Mouse (Mus musculus): ENCODE measurements around the gene Ago3. TPM values are rescaled to one million over a fixed set of nuclear protein-coding genes. Genes with fewer than 3 reads are reported as not detected.
A peak's percentile ranks its signal among the peaks of the same experiment; 100 is the strongest.

Ago3 gene
- polyA plus RNA-seq, 1 experiment from 2014 or later, result 17.2 TPM

- Histone ChIP-seq H3K27ac (no peak within 1 kb of the TSS), H3K27me3 (replicated peaks) (peaks cover 23% of the 10 kb centered on the region), H3K4me1 (peaks cover 11% of the 10 kb centered on the region), H3K9ac (peak within 1 kb of the TSS; percentile 78), H3K4me3 (peak within 1 kb of the TSS; percentile 81), H3K4me2 (replicated peaks) (peak within 1 kb of the TSS; percentile 93), H3K9me3 (no peaks in the 10 kb centered on the region), H3K36me3 (peaks cover 26% of the 10 kb centered on the region)
- WGBS, result 1% methylated on average over 80 of the region's 80 CpGs
- peak; percentile 77 for ATAC-seq (ENCODE audit: low FRiP score, low read depth)
These were observed 108.1 kb downstream of the Ago3 start, which contains the start of gene Adprhl2 for GRCm38 (mm10) chr4:126321111-126321853. Adprhl2 (minus strand) TSS chr4:126321703.

- peaks cover 11% of the 10 kb centered on the region for H3K4me1 ChIP-seq
- no peak for ATAC-seq (ENCODE audit: low FRiP score, low read depth)
- H3K9me3 ChIP-seq, result no peaks in the 10 kb centered on the region
- peaks cover 11% of the 10 kb centered on the region for H3K27me3 ChIP-seq (replicated peaks)
- peaks cover 38% of the 10 kb centered on the region for H3K36me3 ChIP-seq
- H3K4me2 ChIP-seq (replicated peaks), result no peak overlapping the region
- no peak overlapping the region for H3K9ac ChIP-seq
- WGBS, result 91% methylated on average over 6 of the region's 6 CpGs
- no peak overlapping the region for H3K27ac ChIP-seq
- no peak overlapping the region for H3K4me3 ChIP-seq
These were observed 109.5 kb downstream of the Ago3 start for GRCm38 (mm10) chr4:126319806-126320205.

- ATAC-seq (ENCODE audit: low FRiP score, low read depth), result no peak
- peaks cover 38% of the 10 kb centered on the region for H3K36me3 ChIP-seq
- no peak overlapping the region for H3K4me2 ChIP-seq (replicated peaks)
- peaks cover 8% of the 10 kb centered on the region for H3K4me1 ChIP-seq
- H3K9ac ChIP-seq, result no peak overlapping the region
- H3K27ac ChIP-seq, result no peak overlapping the region
- WGBS, result 94% methylated on average over 13 of the region's 13 CpGs
- H3K9me3 ChIP-seq, result no peaks in the 10 kb centered on the region
- no peak overlapping the region for H3K4me3 ChIP-seq
- no peaks in the 10 kb centered on the region for H3K27me3 ChIP-seq (replicated peaks)
These were observed 112.8 kb downstream of the Ago3 start for GRCm38 (mm10) chr4:126316443-126317040.

- Histone ChIP-seq H3K27ac (no peak overlapping the region), H3K27me3 (replicated peaks) (no peaks in the 10 kb centered on the region), H3K9ac (no peak overlapping the region), H3K4me1 (peaks cover 7% of the 10 kb centered on the region), H3K36me3 (peaks cover 38% of the 10 kb centered on the region), H3K4me3 (no peak overlapping the region), H3K4me2 (replicated peaks) (no peak overlapping the region), H3K9me3 (no peaks in the 10 kb centered on the region)
- WGBS, result 43% methylated on average over 5 of the region's 5 CpGs
- no peak for ATAC-seq (ENCODE audit: low FRiP score, low read depth)
These were observed 113.4 kb downstream of the Ago3 start for GRCm38 (mm10) chr4:126315931-126316330.

- ATAC-seq (ENCODE audit: low FRiP score, low read depth), result no peak
- Histone ChIP-seq H3K9ac (no peak overlapping the region), H3K4me1 (no peaks in the 10 kb centered on the region), H3K27me3 (replicated peaks) (no peaks in the 10 kb centered on the region), H3K4me2 (replicated peaks) (no peak overlapping the region), H3K36me3 (peaks cover 36% of the 10 kb centered on the region), H3K27ac (no peak overlapping the region), H3K9me3 (no peaks in the 10 kb centered on the region), H3K4me3 (no peak overlapping the region)
- 59% methylated on average over 10 of the region's 10 CpGs for WGBS
These were observed 115.0 kb downstream of the Ago3 start for GRCm38 (mm10) chr4:126314393-126314792.

- no peak overlapping the region for H3K27ac ChIP-seq
- no peak overlapping the region for H3K4me2 ChIP-seq (replicated peaks)
- no peaks in the 10 kb centered on the region for H3K27me3 ChIP-seq (replicated peaks)
- H3K9ac ChIP-seq, result no peak overlapping the region
- WGBS, result 28% methylated on average over 5 of the region's 5 CpGs
- no peak overlapping the region for H3K4me3 ChIP-seq
- no peak for ATAC-seq (ENCODE audit: low FRiP score, low read depth)
- H3K9me3 ChIP-seq, result no peaks in the 10 kb centered on the region
- no peaks in the 10 kb centered on the region for H3K4me1 ChIP-seq
- H3K36me3 ChIP-seq, result peaks cover 31% of the 10 kb centered on the region
These were observed 116.2 kb downstream of the Ago3 start for GRCm38 (mm10) chr4:126313202-126313601.

GRCm38 (mm10) chr4:126311566-126312200 is 117.7 kb downstream of the Ago3 start:
- Histone ChIP-seq H3K9me3 (no peaks in the 10 kb centered on the region), H3K4me2 (replicated peaks) (no peak overlapping the region), H3K27ac (no peak overlapping the region), H3K27me3 (replicated peaks) (no peaks in the 10 kb centered on the region), H3K4me3 (no peak overlapping the region), H3K9ac (no peak overlapping the region), H3K36me3 (peaks cover 16% of the 10 kb centered on the region), H3K4me1 (no peaks in the 10 kb centered on the region)
- ATAC-seq (ENCODE audit: low FRiP score, low read depth), result no peak
- WGBS, result 90% methylated on average over 16 of the region's 16 CpGs

GRCm38 (mm10) chr4:126310344-126310743 is 119.0 kb downstream of the Ago3 start:
- Histone ChIP-seq H3K9me3 (peaks cover 6% of the 10 kb centered on the region), H3K4me1 (no peaks in the 10 kb centered on the region), H3K4me3 (no peak overlapping the region), H3K9ac (no peak overlapping the region), H3K4me2 (replicated peaks) (no peak overlapping the region), H3K36me3 (peaks cover 2% of the 10 kb centered on the region; the same call in 1 of the 2 replicates), H3K27ac (no peak overlapping the region), H3K27me3 (replicated peaks) (no peaks in the 10 kb centered on the region)
- WGBS, result 80% methylated on average over 7 of the region's 7 CpGs
- no peak for ATAC-seq (ENCODE audit: low FRiP score, low read depth)

GRCm38 (mm10) chr4:126309922-126310309 is 119.4 kb downstream of the Ago3 start:
- Histone ChIP-seq H3K9me3 (peaks cover 6% of the 10 kb centered on the region), H3K4me3 (peak overlapping the region; percentile 0; the same call in 1 of the 2 replicates), H3K36me3 (no peaks in the 10 kb centered on the region; the same call in 1 of the 2 replicates), H3K27me3 (replicated peaks) (no peaks in the 10 kb centered on the region), H3K27ac (no peak overlapping the region), H3K9ac (no peak overlapping the region), H3K4me2 (replicated peaks) (peak overlapping the region; percentile 47), H3K4me1 (no peaks in the 10 kb centered on the region)
- WGBS, result 2% methylated on average over 7 of the region's 7 CpGs
- ATAC-seq (ENCODE audit: low FRiP score, low read depth), result peak; percentile 85

GRCm38 (mm10) chr4:126309211-126309921 is 120.0 kb downstream of the Ago3 start:
- 16% methylated on average over 20 of the region's 20 CpGs for WGBS
- H3K9ac ChIP-seq, result 0 out of 2 replicates have a peak overlapping the region, but pooled peaks have one; percentile 33
- no peaks in the 10 kb centered on the region for H3K4me1 ChIP-seq
- H3K4me3 ChIP-seq, result peak overlapping the region; percentile 0; the same call in 1 of the 2 replicates
- H3K27ac ChIP-seq, result no peak overlapping the region
- H3K36me3 ChIP-seq, result no peaks in the 10 kb centered on the region
- no peaks in the 10 kb centered on the region; the same call in 1 of the 2 replicates for H3K27me3 ChIP-seq (replicated peaks)
- peak; percentile 31 for ATAC-seq (ENCODE audit: low FRiP score, low read depth)
- H3K9me3 ChIP-seq, result peaks cover 6% of the 10 kb centered on the region
- peak overlapping the region; percentile 47 for H3K4me2 ChIP-seq (replicated peaks)

- no peak overlapping the region for H3K9ac ChIP-seq
- H3K9me3 ChIP-seq, result peaks cover 6% of the 10 kb centered on the region
- 0 out of 2 replicates have a peak, but pooled peaks cover 2% of the 10 kb centered on the region for H3K4me1 ChIP-seq
- no peaks in the 10 kb centered on the region for H3K36me3 ChIP-seq
- H3K27ac ChIP-seq, result no peak overlapping the region
- no peak overlapping the region for H3K4me2 ChIP-seq (replicated peaks)
- H3K27me3 ChIP-seq (replicated peaks), result peaks cover 16% of the 10 kb centered on the region
- H3K4me3 ChIP-seq, result no peak overlapping the region
- WGBS, result 22% methylated on average over 2 of the region's 2 CpGs
- ATAC-seq (ENCODE audit: low FRiP score, low read depth), result no peak
These were observed 122.5 kb downstream of the Ago3 start for GRCm38 (mm10) chr4:126306827-126307226.

- H3K9me3 ChIP-seq, result peaks cover 6% of the 10 kb centered on the region
- no peaks in the 10 kb centered on the region for H3K36me3 ChIP-seq
- H3K9ac ChIP-seq, result no peak overlapping the region
- no peak overlapping the region for H3K4me3 ChIP-seq
- H3K4me2 ChIP-seq (replicated peaks), result no peak overlapping the region
- WGBS, result 90% methylated on average over 6 of the region's 6 CpGs
- peaks cover 23% of the 10 kb centered on the region for H3K27me3 ChIP-seq (replicated peaks)
- peaks cover 9% of the 10 kb centered on the region for H3K4me1 ChIP-seq
- ATAC-seq (ENCODE audit: low FRiP score, low read depth), result no peak
- H3K27ac ChIP-seq, result no peak overlapping the region
These were observed 123.3 kb downstream of the Ago3 start for GRCm38 (mm10) chr4:126306058-126306457.
